Mouse (Mus musculus): ENCODE data around the gene Coro2b. TPM values are rescaled to one million over a fixed set of nuclear protein-coding genes. Genes with fewer than 3 reads are reported as not detected.

The Coro2b gene
- polyA plus RNA-seq, 1 experiment from 2014 or later = 35.1 TPM

- peaks cover 9% of the 10 kb centered on the region; the same call in 1 of the 2 replicates for H3K36me3 ChIP-seq (replicated peaks)
- no peak overlapping the region for H3K9ac ChIP-seq
- peaks cover 27% of the 10 kb centered on the region for H3K4me1 ChIP-seq
- H3K4me3 ChIP-seq = no peak overlapping the region
- no peak for ATAC-seq (replicated peaks)
- WGBS = 71% methylated on average over 6 of the region's 6 CpGs
- no peak overlapping the region for H3K4me2 ChIP-seq
- no peaks in the 10 kb centered on the region for H3K27me3 ChIP-seq (replicated peaks)
- no peak overlapping the region for H3K27ac ChIP-seq
- H3K9me3 ChIP-seq = no peaks in the 10 kb centered on the region
Measured at GRCm38 (mm10) chr9:62370648-62371280, 166.1 kb downstream of the Coro2b start.

GRCm38 (mm10) chr9:62370186-62370585 lies 166.7 kb downstream of the Coro2b start:
- whole genome bisulfite sequencing = 76% methylated on average over 9 of the region's 9 CpGs
- no peak for ATAC-seq (replicated peaks)
- peaks cover 33% of the 10 kb centered on the region for H3K4me1 ChIP-seq

More at GRCm38 (mm10) chr9:62370186-62370585, 166.7 kb downstream of the Coro2b start:
- Histone ChIP-seq H3K9ac (no peak overlapping the region), H3K27ac (no peak overlapping the region), H3K4me2 (no peak overlapping the region), H3K36me3 (replicated peaks) (peaks cover 5% of the 10 kb centered on the region; the same call in 1 of the 2 replicates), H3K4me3 (no peak overlapping the region), H3K27me3 (replicated peaks) (no peaks in the 10 kb centered on the region), H3K9me3 (no peaks in the 10 kb centered on the region)

Other genes starting within 250 kb of the Coro2b start
- gene Anp32a, start 195.8 kb downstream of the Coro2b start, polyA plus RNA-seq (2015; fragmentation: Nextera tagmentation; extraction: Ambion mirVana) = 103 and 107 TPM in 2 replicates
- 1.3 and 1.4 TPM in 2 replicates for gene Itga11, start 140.8 kb upstream of the Coro2b start, polyA plus RNA-seq (2015; fragmentation: Nextera tagmentation; extraction: Ambion mirVana)

All from midbrain, embryonic 15.5 days (tissue).